Mouse (Mus musculus): ENCODE measurements around the gene Mturn.

GRCm38 (mm10) chr6:54737684-54738083 is 56.3 kb downstream of the Mturn start:
- no peak for TF ChIP-seq POLR2A (IDR thresholded peaks at IDR 0.05; ENCODE audit: borderline replicate concordance, extremely low read depth, insufficient read depth, insufficient read length, poor library complexity, severe bottlenecking)
- no peak for TF ChIP-seq CTCF (IDR thresholded peaks at IDR 0.05; ENCODE audit: borderline replicate concordance, extremely low read depth, insufficient read depth, insufficient read length)
